Mouse (Mus musculus): ENCODE results near the gene Ccdc50.

The Ccdc50 gene

GRCm38 (mm10) chr16:27396951-27397350, 8.3 kb downstream of the Ccdc50 start:
- peak; percentile 26 for DNase-seq

GRCm38 (mm10) chr16:27399026-27399718, 10.5 kb downstream of the Ccdc50 start:
- no peak for DNase-seq

- DNase-seq: no peak
Observed at GRCm38 (mm10) chr16:27399719-27400253, 11.1 kb downstream of the Ccdc50 start.

- DNase-seq: no peak
Observed at GRCm38 (mm10) chr16:27401579-27401978, 12.9 kb downstream of the Ccdc50 start.

- DNase-seq: no peak
Observed at GRCm38 (mm10) chr16:27404107-27404506, 15.4 kb downstream of the Ccdc50 start.

- DNase-seq: no peak
Observed at GRCm38 (mm10) chr16:27416937-27417584, 28.4 kb downstream of the Ccdc50 start.

- no peak for DNase-seq
Observed at GRCm38 (mm10) chr16:27417632-27418031, 29.0 kb downstream of the Ccdc50 start.

GRCm38 (mm10) chr16:27420982-27421381, 32.3 kb downstream of the Ccdc50 start:
- no peak for DNase-seq

- no peak for DNase-seq
Observed at GRCm38 (mm10) chr16:27435034-27435433, 46.4 kb downstream of the Ccdc50 start.

- no peak for DNase-seq
Observed at GRCm38 (mm10) chr16:27443941-27444340, 55.3 kb downstream of the Ccdc50 start.

GRCm38 (mm10) chr16:27449360-27449759, 60.7 kb downstream of the Ccdc50 start:
- DNase-seq: no peak

GRCm38 (mm10) chr16:27450655-27451054, 62.0 kb downstream of the Ccdc50 start:
- no peak for DNase-seq

- peak; percentile 13 for DNase-seq
Observed at GRCm38 (mm10) chr16:27453396-27453795, 64.7 kb downstream of the Ccdc50 start.

GRCm38 (mm10) chr16:27453823-27454222, 65.2 kb downstream of the Ccdc50 start:
- no peak for DNase-seq

GRCm38 (mm10) chr16:27457273-27457672, 68.6 kb downstream of the Ccdc50 start:
- peak; percentile 72 for DNase-seq

- DNase-seq: peak; percentile 44
Observed at GRCm38 (mm10) chr16:27468731-27469130, 80.1 kb downstream of the Ccdc50 start.

- DNase-seq: no peak
Observed at GRCm38 (mm10) chr16:27471389-27471788, 82.7 kb downstream of the Ccdc50 start.

GRCm38 (mm10) chr16:27483834-27484233, 95.2 kb downstream of the Ccdc50 start:
- peak; percentile 12 for DNase-seq

Data from cerebellum, adult 9-10 months (tissue).